Mouse (Mus musculus): ENCODE results near the gene Tmem107.
A peak's percentile ranks its signal among the peaks of the same experiment; 100 is the strongest.

The Tmem107 gene

GRCm38 (mm10) chr11:69094697-69095429, 24.3 kb downstream of the Tmem107 start, which contains the start of gene Per1:
Gene Per1, plus strand, starts transcription at chr11:69095217.
- DNase-seq = peak; percentile 100

- DNase-seq = peak; percentile 72 to 78
Observed at GRCm38 (mm10) chr11:69095511-69096231, 25.1 kb downstream of the Tmem107 start.

GRCm38 (mm10) chr11:69096360-69096986, 25.9 kb downstream of the Tmem107 start:
- no peak for DNase-seq

GRCm38 (mm10) chr11:69096987-69097900, 26.6 kb downstream of the Tmem107 start:
- DNase-seq = peak; percentile 100

GRCm38 (mm10) chr11:69098039-69098761, 27.6 kb downstream of the Tmem107 start:
- no peak for DNase-seq

DNA sequence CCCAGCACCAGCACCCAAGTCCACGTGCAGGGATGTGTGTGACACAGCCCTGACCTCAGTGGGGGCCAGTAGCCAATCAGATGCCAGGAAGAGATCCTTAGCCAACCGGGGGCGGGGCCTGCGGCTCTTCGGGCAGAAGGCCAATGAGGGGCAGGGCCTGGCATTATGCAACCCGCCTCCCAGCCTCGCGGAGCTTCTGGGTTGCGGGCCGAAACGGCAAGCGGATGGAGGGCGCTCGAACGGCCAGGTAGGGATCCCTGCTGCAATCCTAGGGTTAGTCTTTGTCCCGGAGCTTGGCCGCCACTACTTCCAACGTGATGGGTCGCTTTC, 28.1 kb downstream of the Tmem107 start:
- DNase-seq = peak; percentile 98 to 99

DNA sequence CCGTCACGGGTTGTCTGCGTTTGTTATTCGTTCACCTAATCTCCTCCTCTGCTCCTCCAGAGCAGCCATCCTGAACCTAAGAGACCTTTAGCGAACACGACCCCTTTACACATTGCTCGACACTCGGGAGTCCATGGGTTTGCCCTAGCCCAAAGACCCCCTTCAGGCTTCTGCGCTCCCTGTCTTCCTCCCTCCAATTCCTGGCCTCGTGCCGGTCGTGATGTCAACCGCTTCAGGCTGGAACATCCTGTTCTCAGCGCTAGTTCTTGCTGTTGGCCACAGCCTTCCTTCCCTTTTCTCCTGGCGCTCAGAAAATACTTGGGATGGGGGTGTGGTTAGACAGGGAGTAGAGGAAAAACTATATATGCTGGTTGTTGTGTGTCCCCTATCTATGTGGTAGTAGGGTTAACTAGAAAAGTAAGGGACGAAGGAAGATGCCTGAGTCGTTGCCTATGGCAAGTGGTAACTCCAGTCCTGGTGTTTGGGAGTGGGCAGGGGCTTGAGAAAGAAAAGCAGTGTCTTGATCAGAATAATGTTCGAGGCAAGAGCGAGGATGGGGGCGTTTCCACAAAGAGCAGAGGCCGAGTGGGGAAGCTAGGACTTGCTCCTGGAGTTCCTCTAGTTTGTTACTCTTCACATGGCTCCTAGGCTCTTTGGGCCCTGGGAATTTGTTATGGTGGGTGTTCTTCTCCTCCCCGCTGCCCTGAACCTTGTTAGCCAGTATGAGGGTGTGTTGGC, 28.7 kb downstream of the Tmem107 start:
- peak; percentile 92 to 95 for DNase-seq

- DNase-seq = peak; percentile 96 to 97
Observed at GRCm38 (mm10) chr11:69099915-69100345, 29.3 kb downstream of the Tmem107 start.

GRCm38 (mm10) chr11:69100639-69101360, 30.2 kb downstream of the Tmem107 start:
- no peak for DNase-seq

- DNase-seq = no peak
Observed at GRCm38 (mm10) chr11:69101604-69102402, 31.2 kb downstream of the Tmem107 start.

GRCm38 (mm10) chr11:69102403-69102725, 31.8 kb downstream of the Tmem107 start:
- no peak for DNase-seq

DNA sequence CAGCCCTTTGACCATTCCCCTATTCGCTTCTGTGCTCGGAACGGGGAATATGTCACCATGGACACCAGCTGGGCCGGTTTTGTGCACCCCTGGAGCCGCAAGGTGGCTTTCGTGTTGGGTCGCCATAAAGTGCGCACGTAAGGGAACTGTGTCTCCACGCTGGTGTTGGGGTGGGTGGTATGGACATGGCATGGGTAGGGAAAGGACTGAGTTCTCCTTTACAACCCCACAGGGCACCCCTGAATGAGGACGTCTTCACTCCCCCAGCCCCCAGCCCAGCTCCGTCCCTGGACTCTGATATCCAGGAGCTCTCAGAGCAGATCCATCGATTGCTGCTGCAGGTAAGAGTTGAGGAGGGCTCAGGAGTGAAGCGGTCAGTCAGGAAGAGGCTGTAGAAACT, 32.5 kb downstream of the Tmem107 start:
- DNase-seq = no peak

- no peak for DNase-seq
Observed at GRCm38 (mm10) chr11:69103531-69104435, 33.2 kb downstream of the Tmem107 start.

DNA sequence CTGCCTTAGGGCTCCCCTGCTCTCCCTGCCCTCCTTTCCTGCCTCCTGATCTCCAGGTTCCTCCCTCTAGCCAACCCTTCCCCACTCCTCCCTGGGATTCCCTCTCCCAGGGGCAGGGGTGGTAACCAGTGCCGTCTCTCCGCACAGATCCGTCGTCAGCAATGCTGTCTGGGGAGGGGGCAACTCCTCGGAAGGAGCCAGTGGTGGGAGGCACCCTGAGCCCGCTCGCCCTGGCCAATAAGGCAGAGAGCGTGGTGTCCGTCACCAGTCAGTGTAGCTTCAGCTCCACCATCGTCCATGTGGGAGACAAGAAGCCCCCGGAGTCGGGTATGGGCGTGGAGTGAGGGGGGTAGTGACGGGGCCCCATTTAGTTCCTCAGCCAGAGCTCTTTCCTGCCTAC, 33.9 kb downstream of the Tmem107 start:
- no peak for DNase-seq

GRCm38 (mm10) chr11:69105227-69105626, 34.6 kb downstream of the Tmem107 start:
- DNase-seq = no peak

- DNase-seq = no peak
Observed at GRCm38 (mm10) chr11:69105796-69106195, 35.2 kb downstream of the Tmem107 start.

- DNase-seq = no peak
Observed at GRCm38 (mm10) chr11:69106299-69106698, 35.7 kb downstream of the Tmem107 start.

- no peak for DNase-seq
Observed at GRCm38 (mm10) chr11:69106842-69107241, 36.2 kb downstream of the Tmem107 start.

GRCm38 (mm10) chr11:69107676-69108075, 37.1 kb downstream of the Tmem107 start:
- no peak for DNase-seq

Data from lung, adult 18-20 months (tissue).